Mouse (Mus musculus) erythroblast, adult 5-6 weeks (primary cell): ENCODE data around the gene Nlrp4e. TPM values are rescaled to one million over a fixed set of nuclear protein-coding genes. Genes with fewer than 3 reads are reported as not detected.
"Not testable (repeated sequence)": the region's sequence is repeated elsewhere in the genome, so short reads cannot be mapped to it uniquely, and the experiment has no call there.

Experiments used
- ATAC-seq: replicated peaks from 2 replicates; pipeline ENCODE4 v1.8.0; 2016; ENCODE audit warnings: moderate number of reproducible peaks, mild to moderate bottlenecking, moderate TSS enrichment, inconsistent platforms; ENCODE audit not compliant: poor library complexity, low FRiP score, severe bottlenecking
- total RNA-seq, 2 experiments: library from RNA; stranded (forward) in 1 of 2; stranded (reverse) in 1 of 2; fragments of 150-400 nt in 1 of 2; fragments of 200-764, 138-1000 nt in 1 of 2; gene quantifications; 2 replicates each; pipeline versions ENCODE4 v1.2.3 to v1.2.4; 2015 to 2017; ENCODE audit warnings: low replicate concordance in 2 of 2

The Nlrp4e gene
- not detected in 2 replicates for total RNA-seq (2015; ENCODE audit: low replicate concordance)
- not detected in 2 replicates for total RNA-seq (2017; ENCODE audit: low replicate concordance)

- not testable (repeated sequence) for ATAC-seq
Observed at GRCm38 (mm10) chr7:23300892-23301291, at the start of gene Nlrp4e. TSS of gene Nlrp4e (plus strand) at chr7:23301192.

- not testable (repeated sequence) for ATAC-seq
Observed at GRCm38 (mm10) chr7:23251582-23251981, 49.4 kb upstream of the Nlrp4e start, which contains the start of gene Vmn1r166. TSS of gene Vmn1r166 (minus strand) at chr7:23251682.

DNA sequence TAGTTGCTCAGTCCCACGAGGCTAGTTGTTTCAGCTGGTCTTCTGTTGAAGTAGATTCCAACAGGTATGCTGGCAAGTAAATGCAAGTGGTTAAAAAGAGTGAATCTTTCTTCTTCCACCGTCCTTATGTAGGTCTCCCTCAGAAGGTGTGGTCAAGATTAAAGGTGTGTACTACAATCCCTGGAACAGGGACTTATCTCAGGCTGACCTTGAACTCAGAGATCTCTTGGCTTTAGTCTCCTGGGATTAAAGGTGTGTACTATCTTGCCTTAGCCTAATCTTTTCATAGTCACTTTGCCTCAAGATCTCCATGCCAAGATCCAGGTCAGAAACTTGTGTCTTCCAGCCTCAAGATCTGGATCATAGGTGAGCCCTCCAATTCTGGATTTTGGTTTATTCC is 22.2 kb upstream of the Nlrp4e start, which contains the start of gene Gm6902:
Gm6902 (minus strand) TSS at position 101 of the 400 bp plus-strand sequence.
- ATAC-seq = not testable (repeated sequence)

- not testable (repeated sequence) for ATAC-seq
Observed at GRCm38 (mm10) chr7:23358311-23358710, 57.3 kb downstream of the Nlrp4e start.

DNA sequence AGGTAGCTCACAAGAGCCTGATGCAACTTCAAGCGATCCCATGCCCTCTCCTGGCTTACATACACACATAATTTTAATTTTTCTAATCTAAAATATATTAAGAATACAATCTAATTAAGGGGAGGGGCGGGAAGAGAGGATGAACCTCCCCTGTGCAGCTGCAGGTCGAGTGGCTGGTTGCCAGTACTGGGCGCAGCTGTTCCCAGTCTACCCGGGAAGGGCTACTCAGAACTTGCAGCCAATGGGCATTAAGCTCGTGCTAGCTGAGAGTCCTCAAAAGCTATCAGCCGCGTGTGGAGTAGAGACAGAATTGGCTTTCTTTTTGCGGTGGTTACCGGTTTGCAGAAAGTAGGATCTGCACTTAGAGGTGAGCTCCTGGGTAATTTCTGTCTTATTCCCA is 84.6 kb downstream of the Nlrp4e start, which contains the start of gene Nlrp5:
Nlrp5 (plus strand) TSS at position 301 of the 400 bp plus-strand sequence.
- ATAC-seq = no peak

Other genes starting within 250 kb of the Nlrp4e start
- gene Vmn1r163, start 245.7 kb upstream of the Nlrp4e start, total RNA-seq (2015; ENCODE audit: low replicate concordance) = not detected in 2 replicates
- gene Vmn1r163, start 245.7 kb upstream of the Nlrp4e start, total RNA-seq (2017; ENCODE audit: low replicate concordance) = not detected in 2 replicates
- not detected in 2 replicates for gene Gm8720, start 233.7 kb upstream of the Nlrp4e start, total RNA-seq (2015; ENCODE audit: low replicate concordance)
- gene Gm8720, start 233.7 kb upstream of the Nlrp4e start, total RNA-seq (2017; ENCODE audit: low replicate concordance) = not detected in 2 replicates
- gene Gm10662, start 156.7 kb upstream of the Nlrp4e start, total RNA-seq (2015; ENCODE audit: low replicate concordance) = not detected in 2 replicates
- gene Gm10662, start 156.7 kb upstream of the Nlrp4e start, total RNA-seq (2017; ENCODE audit: low replicate concordance) = not detected in 2 replicates
- not detected in 2 replicates for gene Vmn1r165, start 83.9 kb upstream of the Nlrp4e start, total RNA-seq (2015; ENCODE audit: low replicate concordance)
- gene Vmn1r165, start 83.9 kb upstream of the Nlrp4e start, total RNA-seq (2017; ENCODE audit: low replicate concordance) = not detected in 2 replicates
- not detected in 2 replicates for gene Vmn1r166, start 49.5 kb upstream of the Nlrp4e start, total RNA-seq (2015; ENCODE audit: low replicate concordance)
- gene Vmn1r166, start 49.5 kb upstream of the Nlrp4e start, total RNA-seq (2017; ENCODE audit: low replicate concordance) = not detected in 2 replicates
- gene Gm6902, start 22.3 kb upstream of the Nlrp4e start, total RNA-seq (2015; ENCODE audit: low replicate concordance) = not detected in 2 replicates
- not detected in 2 replicates for gene Gm6902, start 22.3 kb upstream of the Nlrp4e start, total RNA-seq (2017; ENCODE audit: low replicate concordance)
- gene Nlrp5, start 84.7 kb downstream of the Nlrp4e start, total RNA-seq (2015; ENCODE audit: low replicate concordance) = not detected in 2 replicates
- gene Nlrp5, start 84.7 kb downstream of the Nlrp4e start, total RNA-seq (2017; ENCODE audit: low replicate concordance) = not detected in 2 replicates
- not detected in 2 replicates for gene Vmn1r167, start 206.0 kb downstream of the Nlrp4e start, total RNA-seq (2015; ENCODE audit: low replicate concordance)
- not detected in 2 replicates for gene Vmn1r167, start 206.0 kb downstream of the Nlrp4e start, total RNA-seq (2017; ENCODE audit: low replicate concordance)
- gene Vmn1r168, start 238.5 kb downstream of the Nlrp4e start, total RNA-seq (2015; ENCODE audit: low replicate concordance) = not detected in 2 replicates
- 0.14 TPM in 1 of 2 replicates, not detected in the other for gene Vmn1r168, start 238.5 kb downstream of the Nlrp4e start, total RNA-seq (2017; ENCODE audit: low replicate concordance)